Mouse (Mus musculus) brown adipose tissue, adult 24 weeks (tissue): ENCODE results near the gene Ppm1b. TPM values are rescaled to one million over a fixed set of nuclear protein-coding genes. Genes with fewer than 3 reads are reported as not detected.

ENCODE experiments used
- H3K27ac ChIP-seq: fragments of 200-500 bp; replicated peaks from 2 replicates; pipeline ENCODE4 v1.5.1; 2012; ENCODE audit warnings: low read depth, mild to moderate bottlenecking, low read length
- H3K4me1 ChIP-seq: fragments of 200-500 bp; 2 replicates; pipeline ENCODE4 v1.6.1; 2012; ENCODE audit warnings: low read length, mixed read lengths; ENCODE audit not compliant: control insufficient read depth, insufficient read depth, insufficient read length
- H3K4me3 ChIP-seq: fragments of 200-500 bp; 2 replicates; pipeline ENCODE4 v1.5.1; 2012; ENCODE audit warnings: low read depth, mild to moderate bottlenecking, low read length, moderate library complexity; ENCODE audit not compliant: insufficient read depth
- polyA plus RNA-seq: library from polyadenylated mRNA; stranded (reverse); fragments of >200 nt; gene quantifications from 2 replicates; pipeline ENCODE4 v1.2.4, GENCODE M21; 2012; ENCODE audit not compliant: missing spikeins, insufficient read depth, insufficient read length

Gene Ppm1b
- polyA plus RNA-seq, 1 experiment = 82.8 TPM

DNA sequence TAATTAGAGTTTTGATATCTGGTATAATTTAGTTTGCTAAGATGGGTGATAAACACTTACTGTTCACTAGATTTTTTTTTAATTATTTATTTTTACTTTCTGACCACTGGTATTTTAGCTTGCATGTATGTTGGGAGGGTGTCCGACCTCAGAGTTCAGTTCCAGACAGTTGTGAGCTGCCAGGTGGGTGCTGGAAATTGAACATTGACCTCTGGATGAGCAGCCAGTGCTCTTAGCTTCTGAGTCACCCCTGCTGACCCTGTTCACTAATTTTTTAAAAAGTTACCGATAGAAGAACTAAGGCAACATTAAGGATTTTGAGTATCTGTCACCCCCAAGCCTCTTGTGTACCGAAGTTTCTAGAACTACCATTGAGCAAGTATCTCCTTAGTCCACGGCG, 91.8 kb downstream of the Ppm1b start:
- H3K27ac ChIP-seq = no peak overlapping the region

DNA sequence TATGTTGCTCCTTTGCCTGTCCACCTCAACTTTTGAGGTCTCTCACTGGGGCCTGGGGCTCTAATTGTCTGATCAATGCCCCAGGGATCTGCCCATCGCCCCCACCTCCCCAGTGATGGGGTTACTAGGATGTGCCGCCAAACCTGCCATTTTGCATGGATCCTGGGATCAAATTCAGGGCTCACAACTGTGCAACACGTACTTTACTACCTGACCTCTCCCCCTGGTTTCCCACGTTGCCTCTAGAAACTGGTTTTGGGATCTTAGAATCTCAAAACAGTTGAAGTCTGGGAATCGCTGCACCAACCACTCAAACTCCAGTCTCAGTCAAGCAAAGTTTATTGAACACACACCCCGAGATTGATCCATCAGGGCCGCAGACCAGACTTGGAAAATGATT, 101.7 kb downstream of the Ppm1b start:
- H3K4me3 ChIP-seq = no peak overlapping the region
- H3K27ac ChIP-seq = no peak overlapping the region
- no peaks in the 10 kb centered on the region for H3K4me1 ChIP-seq

More for the DNA sequence above, 91.8 kb downstream of the Ppm1b start:
- no peaks in the 10 kb centered on the region for H3K4me1 ChIP-seq
- H3K4me3 ChIP-seq = no peak overlapping the region

DNA sequence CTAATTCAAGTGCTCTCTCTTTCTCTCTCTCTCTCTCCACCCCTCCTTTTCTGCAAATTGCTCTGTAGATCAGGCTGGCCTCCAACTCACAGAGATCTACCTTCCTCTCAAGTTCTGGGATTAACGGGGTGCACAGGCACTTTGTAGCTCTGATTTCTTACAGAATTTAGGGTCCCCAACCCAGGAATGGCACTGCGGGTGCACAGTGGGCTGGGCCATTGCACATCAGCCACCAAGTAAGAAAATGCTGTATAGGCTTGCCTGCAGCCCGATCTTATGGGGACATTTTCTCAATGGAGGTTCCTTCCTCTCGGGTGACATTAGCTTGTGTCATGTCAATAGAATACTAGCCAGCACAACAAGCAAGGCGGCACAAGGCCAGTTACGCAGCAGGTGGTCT, 102.6 kb downstream of the Ppm1b start:
- Histone ChIP-seq H3K4me3 (no peak overlapping the region), H3K27ac (no peak overlapping the region)

DNA sequence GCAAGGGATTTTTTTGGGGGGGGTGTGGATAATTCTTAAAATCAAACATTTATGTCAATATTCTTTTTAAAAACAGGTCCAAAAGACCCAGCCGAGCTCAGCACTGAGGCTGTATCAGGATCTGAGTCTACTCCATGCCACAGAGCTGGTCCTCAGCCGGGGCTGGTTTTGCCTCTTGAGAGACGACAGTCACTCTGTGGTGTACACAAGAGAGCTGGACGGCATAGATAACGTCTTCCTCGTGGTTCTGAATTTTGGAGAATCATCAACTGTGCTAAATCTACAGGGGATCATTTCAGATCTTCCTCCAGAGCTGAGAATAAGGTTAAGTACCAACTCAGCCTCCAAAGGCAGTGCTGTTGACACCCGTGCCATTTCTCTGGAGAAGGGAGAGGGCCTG, 107.0 kb downstream of the Ppm1b start:
- H3K27ac ChIP-seq = no peak overlapping the region
- H3K4me1 ChIP-seq = no peaks in the 10 kb centered on the region
- no peak overlapping the region for H3K4me3 ChIP-seq

More for the DNA sequence above, 102.6 kb downstream of the Ppm1b start:
- H3K4me1 ChIP-seq = no peaks in the 10 kb centered on the region

DNA sequence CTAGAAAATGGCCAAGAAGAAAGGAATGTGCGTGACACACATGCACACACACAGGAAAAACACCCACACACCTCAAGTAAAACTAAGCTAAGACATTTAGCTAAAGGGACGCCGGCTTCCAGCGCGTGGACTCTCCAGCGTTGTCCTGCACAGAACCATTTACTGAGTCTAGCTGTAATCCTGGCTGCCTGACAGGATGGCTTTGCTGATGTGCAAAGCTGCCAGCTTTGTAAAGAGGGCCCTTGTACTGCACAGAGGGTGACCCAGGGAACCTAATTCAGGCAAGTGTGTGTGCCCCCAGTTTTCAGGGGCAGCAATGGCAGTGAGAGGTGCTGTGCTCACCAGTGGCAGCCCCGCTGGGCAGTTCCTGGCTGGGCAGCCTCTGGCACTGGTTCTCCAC, 110.8 kb downstream of the Ppm1b start:
- Histone ChIP-seq H3K27ac (no peak overlapping the region), H3K4me1 (no peaks in the 10 kb centered on the region), H3K4me3 (no peak overlapping the region)

DNA sequence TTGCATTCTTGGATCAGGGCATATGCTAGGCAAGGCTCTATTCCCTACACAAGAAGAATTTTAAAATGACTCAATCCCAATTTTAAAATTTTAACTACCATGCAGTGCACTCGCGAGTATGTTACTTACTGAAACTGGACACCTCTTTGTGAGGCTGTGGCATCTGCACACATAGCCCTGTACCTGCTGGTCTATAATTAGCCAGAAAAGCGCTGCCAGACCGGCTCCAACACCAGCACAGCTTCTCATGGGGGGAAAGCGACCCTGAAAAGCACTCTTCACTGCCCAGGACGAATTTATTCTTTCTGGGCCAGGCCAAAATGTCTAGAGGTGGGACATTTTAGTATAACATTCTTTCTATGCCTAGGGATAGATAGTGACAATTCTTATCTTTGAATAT, 114.1 kb downstream of the Ppm1b start:
- H3K4me1 ChIP-seq = no peaks in the 10 kb centered on the region
- H3K27ac ChIP-seq = no peak overlapping the region
- no peak overlapping the region for H3K4me3 ChIP-seq

DNA sequence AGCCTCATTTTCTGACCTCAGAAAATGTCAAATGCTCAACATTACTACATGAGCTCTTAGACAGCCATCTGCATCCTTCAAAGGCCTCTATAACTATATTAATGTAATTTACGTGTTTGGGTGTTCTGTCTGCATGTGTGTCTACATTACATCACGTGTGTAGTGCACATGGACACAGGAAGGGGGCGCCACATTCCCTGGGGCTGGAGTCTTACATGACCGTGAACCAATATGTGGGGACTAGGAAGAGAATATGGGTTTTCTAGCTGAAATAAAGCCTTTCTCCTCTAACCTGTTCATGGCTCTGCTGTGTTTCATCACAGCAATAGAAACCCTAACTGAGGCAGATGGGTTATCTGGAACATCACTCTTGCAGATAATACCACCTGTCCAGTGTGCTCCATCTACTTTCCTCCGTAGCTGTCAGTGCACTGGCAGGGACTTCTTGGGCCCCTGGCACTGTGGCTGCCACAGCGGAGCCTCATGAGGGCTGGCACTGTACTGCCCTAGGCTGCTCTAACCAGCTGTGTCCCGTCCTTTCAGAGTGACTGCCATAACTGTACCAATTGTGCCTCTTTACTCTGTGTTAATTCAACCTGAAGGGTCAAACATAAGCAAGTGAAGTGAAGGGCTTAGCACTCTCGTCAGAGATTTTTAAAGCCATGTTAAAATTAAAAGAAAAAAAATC, 114.7 kb downstream of the Ppm1b start:
- Histone ChIP-seq H3K4me1 (no peaks in the 10 kb centered on the region), H3K4me3 (no peak overlapping the region), H3K27ac (no peak overlapping the region)

DNA sequence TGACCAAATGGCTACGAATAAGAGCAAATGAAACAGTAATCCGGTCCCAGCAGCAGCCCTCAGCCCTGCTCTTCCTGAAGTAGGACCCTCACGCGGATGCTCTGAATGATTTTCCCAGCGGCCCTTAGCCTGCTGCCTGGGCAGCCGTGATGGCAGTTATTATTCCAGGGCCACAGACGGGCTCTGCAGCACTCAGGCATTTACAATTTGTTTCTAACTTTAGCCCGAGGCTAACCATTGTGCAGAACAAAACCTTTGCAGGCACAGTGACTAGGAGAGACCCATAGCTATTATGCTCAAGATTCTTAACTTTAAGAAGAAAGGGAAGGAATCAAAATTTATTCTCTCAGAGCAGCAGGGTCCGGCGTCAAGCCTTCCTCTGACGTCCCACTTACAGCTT, 115.8 kb downstream of the Ppm1b start:
- no peaks in the 10 kb centered on the region for H3K4me1 ChIP-seq
- no peak overlapping the region for H3K4me3 ChIP-seq
- no peak overlapping the region for H3K27ac ChIP-seq

DNA sequence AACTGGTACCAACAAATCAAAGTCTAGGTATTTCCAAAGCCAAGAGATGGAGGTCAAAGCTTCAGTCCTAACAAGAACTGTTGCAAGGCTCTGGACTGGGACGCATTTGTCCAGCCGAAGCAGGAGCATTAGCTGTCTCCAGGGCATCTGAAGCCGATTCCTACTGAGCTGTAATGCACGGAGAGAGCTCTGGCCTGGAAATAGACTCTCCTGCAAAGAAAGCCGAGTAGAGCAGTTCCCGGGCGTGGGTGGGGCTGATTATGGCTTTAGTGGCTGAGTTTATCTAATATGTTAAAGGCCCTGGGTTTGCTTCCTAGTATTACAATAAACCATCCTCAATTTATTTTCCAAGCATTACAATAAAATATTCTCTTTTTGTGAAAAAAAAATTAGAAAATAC, 116.7 kb downstream of the Ppm1b start:
- no peak overlapping the region for H3K4me3 ChIP-seq

More for the DNA sequence above, 116.7 kb downstream of the Ppm1b start:
- Histone ChIP-seq H3K4me1 (no peaks in the 10 kb centered on the region), H3K27ac (no peak overlapping the region)

Other genes starting within 250 kb of the Ppm1b start
- gene Lrpprc, start 166.0 kb upstream of the Ppm1b start, polyA plus RNA-seq = 66.6 and 85.5 TPM in 2 replicates
- gene Slc3a1, start 71.6 kb downstream of the Ppm1b start, polyA plus RNA-seq = not detected in 2 replicates
- gene Prepl, start 133.5 kb downstream of the Ppm1b start, polyA plus RNA-seq = 14.8 and 19.0 TPM in 2 replicates
- 7.2 and 9.2 TPM in 2 replicates for gene Camkmt, start 133.8 kb downstream of the Ppm1b start, polyA plus RNA-seq